Mouse (Mus musculus) lung, embryonic 14.5 days (tissue): ENCODE measurements around the gene Clec2g. TPM values are rescaled to one million over a fixed set of nuclear protein-coding genes. Genes with fewer than 3 reads are reported as not detected.
"Not testable (repeated sequence)": the region's sequence is repeated elsewhere in the genome, so short reads cannot be mapped to it uniquely, and the experiment has no call there.

Source experiments
- ATAC-seq: fragments of 200-750 bp; cut with Nextera tagmentation; 2 replicates; pipeline ENCODE4 v1.8.0; 2017; ENCODE audit warnings: mild to moderate bottlenecking, moderate TSS enrichment, moderate library complexity; ENCODE audit not compliant: insufficient read depth
- DNase-seq: peaks from one replicate; pipeline ENCODE4 v3.0.0-alpha.2; 2015
- H3K27ac ChIP-seq: fragments of 300-500 bp; sonication (generic); 2 replicates; pipeline ENCODE4 v1.5.1; 2014; ENCODE audit warnings: low read depth, mild to moderate bottlenecking, moderate library complexity
- H3K27me3 ChIP-seq: fragments of 300-500 bp; sonication (generic); 2 replicates; pipeline ENCODE4 v1.6.1; 2014; ENCODE audit warnings: low read length, control low read depth; ENCODE audit not compliant: insufficient read depth
- H3K36me3 ChIP-seq: fragments of 300-500 bp; sonication (generic); 2 replicates; pipeline ENCODE4 v1.6.1; 2014; ENCODE audit warnings: control low read depth; ENCODE audit not compliant: insufficient read depth
- H3K4me1 ChIP-seq: fragments of 300-500 bp; sonication (generic); 2 replicates; pipeline ENCODE4 v1.6.1; 2014; ENCODE audit warnings: antibody characterized with exemption, control low read depth; ENCODE audit not compliant: insufficient read depth
- H3K4me2 ChIP-seq: fragments of 300-500 bp; sonication (generic); 2 replicates; pipeline ENCODE4 v1.6.1; 2014; ENCODE audit warnings: mild to moderate bottlenecking
- H3K4me3 ChIP-seq: fragments of 300-500 bp; sonication (generic); 2 replicates; pipeline ENCODE4 v1.5.1; 2014; ENCODE audit warnings: low read depth, low read length
- H3K9ac ChIP-seq: fragments of 300-500 bp; sonication (generic); 2 replicates; pipeline ENCODE4 v1.6.1; 2014
- H3K9me3 ChIP-seq: fragments of 300-500 bp; sonication (generic); 2 replicates; pipeline ENCODE4 v1.6.1; 2016; ENCODE audit warnings: low read depth, low read length, control low read depth
- CTCF ChIP-seq: IDR thresholded peaks from 2 replicates; pipeline ENCODE4 v1.5.1; 2016; ENCODE audit warnings: antibody characterized with exemption, low read depth
- WGBS: fragments of 180-500 bp; shearing (Covaris S2); extraction: QIAGEN DNeasy Blood & Tissue Kit; methylation state at CpG from one replicate; pipeline ENCODE4 v1.1.7; 2014; 5-methylcytosine and 5-hydroxymethylcytosine counted together
- polyA plus RNA-seq: library from polyadenylated mRNA; unstranded; fragments of >200 nt; fragmentation: Nextera tagmentation; extraction: Ambion mirVana; gene quantifications from 2 replicates; pipeline ENCODE4 v1.2.1, GENCODE M21; 2014

Clec2g gene
- not detected in 2 replicates for polyA plus RNA-seq

DNA sequence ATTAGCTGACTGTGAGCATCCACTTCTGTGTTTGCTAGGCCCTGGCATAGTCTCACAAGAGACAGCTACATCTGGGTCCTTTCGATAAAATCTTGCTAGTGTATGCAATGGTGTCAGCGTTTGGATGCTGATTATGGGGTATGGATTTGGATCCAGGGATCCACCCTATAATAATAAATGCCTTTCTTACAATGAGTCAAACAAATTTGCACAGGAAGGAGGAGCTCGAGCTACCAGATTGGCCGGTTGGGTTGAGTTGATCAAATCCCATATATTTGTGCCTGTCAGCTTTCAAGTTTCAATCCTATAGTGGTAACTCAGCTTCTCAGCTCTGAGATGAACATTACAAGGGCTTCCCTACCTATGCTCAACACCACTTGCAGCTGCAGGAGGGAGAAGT lies at the start of gene Clec2g:
Clec2g (plus strand) TSS at position 301 of the 400 bp plus-strand sequence.
- H3K27ac ChIP-seq, result peak within 1 kb of the TSS; percentile 72; the same call in 1 of the 2 replicates

GRCm38 (mm10) chr6:128887091-128887790 lies 46.9 kb upstream of the Clec2g start, which contains the start of gene Clec2i:
Gene Clec2i, plus strand, starts transcription at chr6:128887588.
- not testable (repeated sequence) for ATAC-seq, H3K4me1 ChIP-seq, H3K9ac ChIP-seq, H3K36me3 ChIP-seq, DNase-seq, H3K27me3 ChIP-seq, H3K4me2 ChIP-seq, H3K27ac ChIP-seq, H3K9me3 ChIP-seq, H3K4me3 ChIP-seq
- WGBS, result 78% methylated on average over 6 of the region's 6 CpGs

More for the DNA sequence above, at the start of gene Clec2g:
- H3K4me1 ChIP-seq, H3K4me2 ChIP-seq, H3K36me3 ChIP-seq, H3K9ac ChIP-seq, H3K4me3 ChIP-seq, DNase-seq, H3K27me3 ChIP-seq, ATAC-seq, H3K9me3 ChIP-seq: not testable (repeated sequence)
- WGBS, result 95% methylated on average over 4 of the region's 4 CpGs

GRCm38 (mm10) chr6:128888834-128889233 lies 45.3 kb upstream of the Clec2g start:
- no peak overlapping the region for H3K27ac ChIP-seq
- no peaks in the 10 kb centered on the region for H3K4me1 ChIP-seq
- ATAC-seq, result no peak
- no peak overlapping the region for H3K4me3 ChIP-seq
- 74% methylated on average over 5 of the region's 5 CpGs for WGBS
- H3K9ac ChIP-seq, result no peak overlapping the region
- H3K9me3 ChIP-seq, result no peaks in the 10 kb centered on the region
- H3K4me2 ChIP-seq, result no peak overlapping the region
- no peak for DNase-seq
- no peaks in the 10 kb centered on the region for H3K36me3 ChIP-seq
- no peak for TF ChIP-seq CTCF
- H3K27me3 ChIP-seq, result no peaks in the 10 kb centered on the region

DNA sequence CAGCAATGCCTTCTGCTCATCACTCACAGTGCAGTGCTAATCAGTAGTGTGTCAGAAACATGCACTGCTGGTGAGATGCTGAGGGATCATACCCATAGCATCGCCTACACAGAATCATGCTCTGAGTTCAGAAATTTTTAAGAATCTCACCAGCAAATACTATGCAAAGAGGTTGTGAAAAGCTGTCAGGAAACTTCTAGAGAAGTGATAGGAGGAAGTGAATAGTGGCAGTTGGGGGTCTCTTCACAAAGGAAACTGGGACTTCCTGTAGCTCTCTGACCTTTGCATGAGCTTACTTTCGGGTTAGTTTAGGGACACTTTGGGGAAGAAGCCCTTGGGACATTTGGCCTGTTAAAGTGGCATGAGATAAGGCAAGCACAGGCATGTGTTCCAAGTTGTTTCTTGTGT lies 43.2 kb upstream of the Clec2g start, which contains the start of gene BC035044:
BC035044 (minus strand) TSS at position 179 of the 408 bp plus-strand sequence.
- Histone ChIP-seq H3K9me3 (no peaks in the 10 kb centered on the region), H3K4me3 (no peak within 1 kb of the TSS), H3K4me1 (no peaks in the 10 kb centered on the region), H3K9ac (no peak within 1 kb of the TSS), H3K4me2 (no peak within 1 kb of the TSS), H3K27ac (no peak within 1 kb of the TSS), H3K36me3 (no peaks in the 10 kb centered on the region), H3K27me3 (no peaks in the 10 kb centered on the region)
- WGBS, result 57% methylated on average over 2 of the region's 2 CpGs
- DNase-seq (no peak), ATAC-seq (no peak)
- TF ChIP-seq CTCF, result no peak

DNA sequence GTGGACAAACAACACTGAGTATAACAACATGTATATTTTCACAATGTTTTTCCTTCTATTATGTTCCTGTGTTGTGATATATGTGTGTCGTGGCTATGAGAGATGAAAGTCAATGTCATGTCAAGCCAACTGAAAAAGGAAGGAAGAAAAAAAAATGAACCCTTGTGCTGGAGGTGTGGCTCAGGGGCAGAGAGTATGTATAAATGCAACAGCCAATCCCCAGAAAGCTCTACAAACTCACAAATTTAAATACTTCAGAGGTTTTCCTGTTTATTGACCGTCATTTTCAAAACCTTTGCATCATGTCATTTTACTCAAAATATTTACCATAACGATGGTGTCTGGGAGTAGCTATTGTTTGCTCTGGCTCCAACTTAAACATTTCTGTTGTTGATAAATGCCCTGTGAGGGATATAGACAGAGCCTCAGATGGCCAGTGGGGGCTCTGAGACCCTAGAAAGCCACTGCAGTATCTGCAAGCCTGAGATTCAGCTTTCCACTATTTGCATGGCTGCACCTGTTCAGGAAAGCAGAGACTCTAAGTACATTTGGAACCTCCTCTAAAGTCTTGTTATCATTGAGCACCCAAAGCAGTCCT lies 38.7 kb upstream of the Clec2g start:
- Histone ChIP-seq H3K4me1 (no peaks in the 10 kb centered on the region), H3K4me3 (no peak overlapping the region), H3K27me3 (no peaks in the 10 kb centered on the region), H3K9ac (no peak overlapping the region), H3K27ac (no peak overlapping the region), H3K9me3 (no peaks in the 10 kb centered on the region), H3K4me2 (no peak overlapping the region), H3K36me3 (no peaks in the 10 kb centered on the region)
- ATAC-seq (peak; percentile 88), DNase-seq (peak; percentile 49)
- TF ChIP-seq CTCF, result no peak
- 43% methylated on average over 3 of the region's 3 CpGs for WGBS

GRCm38 (mm10) chr6:128900044-128900443 lies 34.1 kb upstream of the Clec2g start:
- DNase-seq (no peak), ATAC-seq (no peak)
- Histone ChIP-seq H3K27me3 (no peaks in the 10 kb centered on the region), H3K36me3 (no peaks in the 10 kb centered on the region), H3K4me3 (no peak overlapping the region), H3K27ac (no peak overlapping the region), H3K9me3 (no peaks in the 10 kb centered on the region), H3K4me1 (no peaks in the 10 kb centered on the region), H3K4me2 (no peak overlapping the region), H3K9ac (no peak overlapping the region)
- TF ChIP-seq CTCF, result peak; percentile 39
- 71% methylated on average over 2 of the region's 2 CpGs for WGBS

- not testable (repeated sequence) for H3K9ac ChIP-seq, H3K27ac ChIP-seq, H3K36me3 ChIP-seq, H3K4me2 ChIP-seq, H3K4me3 ChIP-seq, H3K9me3 ChIP-seq, H3K27me3 ChIP-seq, DNase-seq, H3K4me1 ChIP-seq, ATAC-seq
- WGBS, result 84% methylated on average over 6 of the region's 6 CpGs
Observed at GRCm38 (mm10) chr6:128900796-128901552, 33.2 kb upstream of the Clec2g start.
